Mouse (Mus musculus) retina, adult 2 months (tissue): ENCODE results near the gene Itih5.

Experiments
- DNase-seq: peaks from one replicate; pipeline ENCODE4 v3.0.0-alpha.2; 2012; ENCODE audit warnings: low read depth, low spot score

Itih5 gene

DNA sequence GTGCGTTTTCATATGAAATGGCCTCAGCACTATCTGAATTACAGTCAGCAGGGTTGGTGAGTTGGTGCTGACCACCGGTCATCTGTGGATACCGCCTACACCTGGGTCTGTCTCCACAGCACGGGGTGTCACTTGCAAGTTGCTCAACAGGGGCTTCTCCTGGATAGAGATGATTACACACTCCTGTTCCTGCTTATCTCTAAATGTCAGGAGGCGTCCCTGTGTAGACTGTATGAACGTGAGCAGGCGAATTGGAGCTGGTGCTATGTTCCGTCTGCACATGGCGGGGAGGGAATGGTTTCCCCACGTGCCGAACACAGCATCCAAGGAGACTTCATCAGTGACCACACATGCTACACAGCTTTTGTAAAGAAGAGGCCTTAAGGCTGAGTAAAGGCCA, 13.9 kb downstream of the Itih5 start:
- no peak for DNase-seq

DNA sequence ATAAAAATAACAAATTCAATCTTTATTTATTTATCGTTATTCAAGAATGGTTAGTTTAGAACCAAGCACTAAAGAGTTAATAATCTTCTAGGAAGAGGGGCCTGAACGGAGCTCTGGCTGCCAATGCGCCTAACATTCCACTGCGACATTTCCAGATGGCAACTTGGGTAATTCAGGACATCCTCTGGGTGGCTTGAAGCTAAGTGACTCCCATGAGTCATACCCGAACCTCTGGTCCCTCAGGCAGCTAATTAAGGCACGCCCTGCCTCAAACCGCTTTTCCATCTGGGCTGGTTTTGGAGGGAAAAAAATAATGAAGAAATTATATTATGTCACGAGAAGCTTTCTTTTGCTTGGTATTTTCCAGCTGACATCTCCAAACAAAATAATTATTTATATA, 14.6 kb downstream of the Itih5 start:
- no peak for DNase-seq

DNA sequence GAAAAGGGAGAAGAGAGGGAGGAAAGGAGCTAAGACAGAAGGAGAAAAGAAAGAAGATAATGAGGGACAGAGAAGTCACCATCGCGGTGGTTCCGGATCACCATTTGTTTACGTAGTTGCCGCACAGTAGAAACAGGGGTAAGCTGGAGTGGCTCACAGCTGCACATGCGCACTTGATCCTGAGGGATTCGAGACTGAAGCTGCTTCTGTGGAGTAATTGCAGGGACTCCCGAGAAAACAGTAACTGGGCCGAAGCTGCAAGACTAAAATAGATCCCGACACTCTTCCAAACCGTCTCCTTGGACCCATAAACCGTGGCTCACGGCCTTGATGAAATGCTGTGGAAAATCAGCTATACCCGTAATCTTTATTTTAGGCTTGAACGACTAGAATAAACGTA, 16.6 kb downstream of the Itih5 start:
- no peak for DNase-seq

DNA sequence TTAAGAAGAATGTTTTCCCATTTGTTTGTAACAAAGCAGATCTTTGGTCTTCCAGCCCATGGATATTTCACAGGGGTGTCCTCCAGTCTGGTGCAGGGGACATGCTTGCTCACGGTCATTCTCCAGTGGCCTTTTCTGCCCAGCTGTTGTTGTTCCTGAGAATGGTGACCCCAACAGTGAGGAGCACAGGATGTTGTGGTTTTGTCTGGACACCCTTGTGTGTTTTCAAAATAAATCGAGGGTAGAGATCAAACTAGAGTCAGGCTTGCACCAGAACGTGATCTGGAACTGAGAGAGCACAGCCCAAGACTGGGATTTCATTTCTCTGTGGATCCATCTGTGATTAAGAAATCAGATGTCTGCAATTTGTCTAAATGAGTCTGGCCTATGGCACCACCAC, 40.2 kb downstream of the Itih5 start:
- no peak for DNase-seq

DNA sequence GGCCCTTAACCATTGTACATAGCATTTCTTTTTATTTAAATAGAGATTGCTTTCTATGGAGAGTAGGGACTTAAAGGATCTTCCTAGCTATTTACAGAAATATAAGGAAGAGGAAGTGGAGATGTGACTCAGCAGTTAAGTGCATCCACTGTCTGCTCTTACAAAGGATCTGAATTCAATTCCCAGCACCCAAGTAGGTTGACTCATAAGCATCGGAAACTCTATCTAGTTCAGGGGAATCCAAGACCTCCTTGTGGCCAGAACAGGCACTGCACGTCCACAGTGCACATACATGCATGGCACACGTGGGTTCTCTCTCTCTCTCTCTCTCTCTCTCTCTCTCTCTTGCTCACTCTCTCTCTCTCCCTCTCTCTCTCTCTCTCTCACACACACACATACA, 41.8 kb downstream of the Itih5 start:
- no peak for DNase-seq

DNA sequence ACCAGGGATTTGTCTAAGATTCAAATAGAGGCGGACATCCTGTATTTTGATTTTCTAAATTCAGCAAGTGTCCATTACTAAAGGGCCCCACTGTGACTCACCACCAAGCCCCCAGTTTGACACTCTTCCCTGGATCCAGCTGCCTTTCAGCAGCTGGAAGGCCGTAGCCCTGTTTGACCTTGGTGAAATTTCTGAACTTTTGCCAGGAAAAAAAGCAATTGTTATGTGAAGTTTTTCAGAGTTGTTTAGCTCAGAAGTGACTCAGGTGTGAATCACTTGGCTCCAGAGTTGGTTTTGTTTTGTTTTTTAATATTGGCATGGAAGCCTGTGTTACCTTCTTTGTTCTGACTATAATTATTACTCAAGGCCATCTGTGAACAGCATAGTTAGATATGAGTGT, 46.0 kb downstream of the Itih5 start:
- no peak for DNase-seq

DNA sequence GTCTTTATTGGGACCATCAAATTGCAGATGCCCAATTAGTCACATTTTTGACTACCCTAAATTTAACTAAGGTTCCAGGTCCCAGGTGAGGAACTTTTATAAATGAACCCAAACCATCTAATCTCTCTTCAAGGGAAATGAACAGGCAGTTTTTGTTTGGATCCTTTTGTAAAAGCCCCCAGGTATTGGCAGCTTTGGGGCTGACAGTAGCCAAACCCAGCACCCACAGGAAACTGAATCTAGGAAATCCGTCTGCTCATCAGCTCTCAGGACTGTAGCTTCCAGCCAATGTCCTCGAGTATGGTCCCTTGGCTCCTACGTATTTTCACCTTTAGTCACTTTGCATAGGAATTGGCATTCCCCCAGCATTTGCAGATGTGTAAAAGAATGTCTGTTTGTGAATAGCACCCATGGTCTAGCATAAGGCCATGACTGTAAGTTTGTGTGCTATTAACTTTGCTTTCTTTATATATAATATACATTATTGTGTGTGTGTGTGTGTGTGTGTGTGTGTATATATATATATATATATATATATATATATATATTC, 47.4 kb downstream of the Itih5 start:
- no peak for DNase-seq

DNA sequence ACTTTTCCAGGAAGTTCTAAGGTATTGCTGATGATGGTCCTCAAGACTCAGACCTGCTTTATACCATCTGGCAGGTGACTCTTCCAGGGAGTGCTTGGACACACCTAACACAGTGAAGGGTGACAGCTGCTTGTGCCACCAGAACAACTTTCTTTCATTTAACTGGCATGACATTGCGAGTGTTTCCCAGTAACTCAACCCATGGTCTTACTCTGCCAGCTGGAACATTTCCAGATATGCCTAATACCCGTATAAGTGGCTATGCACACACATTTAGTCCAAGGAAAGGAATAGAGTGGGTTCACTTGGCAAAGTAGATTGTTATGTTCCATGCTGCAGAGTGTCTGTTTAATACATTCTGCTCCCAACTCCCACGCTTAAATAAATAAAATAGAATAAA, 50.9 kb downstream of the Itih5 start:
- no peak for DNase-seq

DNA sequence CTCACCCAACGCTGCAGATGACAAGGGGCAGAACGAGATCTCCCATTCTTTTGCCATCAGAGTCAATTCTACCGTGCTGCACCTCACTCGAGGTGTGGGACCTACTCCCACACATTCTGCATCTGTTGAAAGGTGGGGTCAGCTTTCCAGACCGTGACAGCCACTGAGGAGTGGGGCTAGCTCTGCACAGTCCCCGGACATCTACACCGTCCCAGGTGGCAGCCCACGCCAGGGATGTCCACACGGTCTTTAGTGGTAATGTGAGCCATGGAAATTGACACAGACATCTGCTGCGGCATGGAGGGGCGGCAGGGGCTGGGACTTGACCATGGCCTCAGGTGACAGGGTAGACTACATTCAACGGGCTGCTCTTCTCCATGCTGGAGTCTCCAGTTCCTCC, 60.1 kb downstream of the Itih5 start:
- DNase-seq: no peak

DNA sequence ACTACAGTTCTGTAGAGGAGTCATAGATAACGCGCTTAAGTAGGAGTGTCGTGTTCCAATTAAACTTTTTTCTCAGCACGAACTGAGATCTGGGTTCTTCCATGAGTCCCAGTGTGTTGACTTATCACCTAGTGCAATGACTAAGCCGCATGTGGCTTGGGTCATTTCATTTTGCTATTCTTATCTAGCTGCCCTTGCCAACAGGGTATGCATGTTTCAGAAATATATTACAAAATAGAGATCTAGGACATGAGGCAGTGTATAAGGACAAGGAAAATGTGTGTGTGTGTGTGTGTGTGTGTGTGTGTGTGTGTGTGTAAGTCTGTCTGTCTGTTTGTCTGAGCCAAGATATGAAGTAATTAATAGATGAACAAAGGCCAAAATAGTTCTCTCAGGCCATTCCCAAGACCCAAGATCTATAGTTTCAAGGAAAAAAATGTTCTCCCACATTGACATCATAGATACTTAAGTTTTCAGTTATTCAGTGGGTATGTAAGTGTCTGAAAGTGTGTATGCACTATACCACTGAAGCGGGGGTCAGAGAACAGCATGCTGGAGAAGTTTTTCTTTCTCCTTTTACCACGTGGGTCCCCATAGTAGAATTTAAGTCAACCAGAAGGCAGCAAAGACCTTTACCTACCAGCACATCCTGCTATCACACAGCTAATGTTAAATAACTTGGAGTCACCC, 62.6 kb downstream of the Itih5 start:
- DNase-seq: no peak

DNA sequence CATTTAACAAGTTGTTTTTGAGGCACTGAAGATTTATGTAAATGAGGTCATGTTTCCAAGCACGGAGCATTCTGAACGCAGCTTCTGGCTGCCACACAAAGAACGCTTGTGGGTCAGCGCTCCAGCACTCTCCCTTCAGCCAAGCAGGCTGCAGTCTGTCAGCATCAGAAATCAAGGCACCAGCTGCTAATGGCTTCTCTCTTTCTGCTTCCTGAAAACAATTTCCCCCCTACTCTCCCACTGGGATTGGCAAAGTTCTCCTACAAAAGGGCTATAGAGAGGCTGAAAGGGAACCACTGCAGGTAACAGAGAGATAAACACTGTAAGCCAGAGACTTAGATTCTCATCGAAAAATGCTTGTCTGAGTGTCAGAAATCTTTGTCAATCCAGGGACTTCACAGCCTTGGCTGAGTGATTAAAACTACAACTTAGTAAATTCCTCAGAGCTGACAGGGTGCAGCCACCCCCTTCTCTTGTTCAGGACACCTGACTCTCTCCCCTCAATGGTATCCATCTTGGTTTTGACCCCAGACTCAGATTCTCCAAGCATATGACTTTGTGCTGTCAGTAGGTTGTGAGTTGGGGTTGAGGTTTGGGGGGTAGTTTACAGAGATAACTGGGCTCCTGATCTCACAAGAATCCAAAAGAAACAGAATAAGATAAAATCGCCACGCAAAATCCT, 63.3 kb downstream of the Itih5 start:
- peak; percentile 1 for DNase-seq

DNA sequence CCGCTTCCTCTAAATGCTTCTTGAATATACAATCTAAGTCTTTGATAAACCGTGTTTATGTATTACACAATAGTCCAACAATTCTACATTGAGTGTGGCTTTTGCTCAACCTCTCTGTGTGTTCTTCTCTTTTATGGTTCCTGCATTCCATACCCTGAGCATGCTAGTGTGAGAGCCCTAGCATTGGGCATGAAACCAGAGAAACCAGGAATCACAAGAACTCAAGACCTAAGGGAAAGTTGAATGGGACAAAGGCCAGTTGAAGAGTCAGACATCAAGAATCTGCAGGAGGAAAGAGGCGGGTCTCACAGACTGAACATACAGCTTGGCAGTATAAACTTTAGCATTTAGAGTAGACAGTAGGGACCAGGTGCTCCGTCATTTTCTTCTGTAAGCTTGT, 68.5 kb downstream of the Itih5 start:
- no peak for DNase-seq

DNA sequence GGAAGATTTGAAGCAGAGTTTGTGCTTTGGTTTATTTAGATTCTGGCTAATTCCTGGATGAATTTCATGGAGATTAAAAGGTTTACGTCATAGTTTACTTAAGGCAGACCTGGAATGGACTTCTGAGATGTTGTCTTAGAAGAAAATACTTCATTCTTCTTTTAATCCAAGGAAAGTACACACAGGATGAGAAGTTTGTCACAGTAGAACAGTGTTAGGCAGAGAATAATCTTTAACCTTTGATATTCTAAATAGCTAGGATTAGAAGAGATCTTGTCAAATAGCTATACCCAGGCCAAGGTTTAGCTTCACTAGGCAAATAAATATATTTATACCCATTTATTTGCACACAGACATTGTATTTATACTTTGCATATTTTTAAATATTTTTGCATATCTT, 73.5 kb downstream of the Itih5 start:
- DNase-seq: no peak

DNA sequence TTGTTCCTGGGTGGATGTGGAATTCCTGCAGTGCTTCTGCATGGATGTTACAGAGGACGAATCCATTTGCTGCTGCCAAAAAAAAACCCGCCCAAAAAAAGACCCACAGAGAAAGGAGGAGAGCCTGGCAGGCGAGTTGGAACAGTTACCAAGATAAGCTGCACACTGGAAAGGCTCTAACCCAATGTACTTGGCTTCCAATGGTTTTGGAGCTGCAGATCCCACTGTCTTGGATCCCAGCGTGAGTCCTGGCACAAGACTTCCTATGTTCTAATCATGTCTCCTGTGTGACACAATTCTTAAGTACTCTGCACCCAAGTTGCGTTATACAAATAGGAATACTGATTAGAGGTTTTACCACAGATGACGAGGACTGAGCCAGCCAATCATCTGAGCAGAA, 78.6 kb downstream of the Itih5 start:
- no peak for DNase-seq

DNA sequence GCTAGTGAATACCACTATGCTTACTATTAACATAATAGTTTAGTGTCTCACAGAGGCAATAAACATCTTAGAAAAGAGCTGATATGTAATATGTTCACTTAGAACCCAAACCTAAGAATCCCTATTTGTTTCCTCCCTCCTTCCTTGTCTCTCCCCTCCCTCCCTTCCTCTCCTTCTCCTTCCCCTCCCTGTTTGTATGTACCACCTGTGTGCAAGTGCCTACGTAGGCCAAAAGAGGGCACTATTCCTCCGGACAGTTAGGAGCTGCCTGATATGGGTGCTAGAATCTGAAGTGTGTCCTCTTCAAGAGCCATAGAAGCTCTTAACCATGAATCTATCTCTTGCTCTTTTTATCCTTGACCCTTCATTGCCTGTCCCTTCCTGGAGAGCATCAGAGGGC, 83.2 kb downstream of the Itih5 start:
- DNase-seq: no peak

DNA sequence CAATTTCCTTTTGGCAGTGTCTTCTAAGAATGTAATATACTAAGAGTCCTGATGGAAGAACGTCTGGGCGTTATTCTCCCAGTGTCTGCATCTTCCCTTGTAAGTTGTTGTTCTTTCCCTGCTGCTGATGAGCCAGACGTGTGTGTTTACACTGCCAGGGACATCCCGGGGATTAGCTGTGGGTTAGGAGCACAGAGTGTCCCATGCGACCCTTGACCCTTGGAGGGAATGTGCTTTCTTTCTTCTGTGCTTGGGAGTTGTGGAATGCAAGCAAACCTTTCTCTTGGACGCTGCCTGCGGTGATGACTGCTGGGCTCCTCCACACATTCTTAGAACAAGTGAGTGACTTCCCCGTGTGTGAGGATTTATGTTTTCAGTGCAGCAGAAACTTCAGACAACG, 89.6 kb downstream of the Itih5 start:
- DNase-seq: no peak

DNA sequence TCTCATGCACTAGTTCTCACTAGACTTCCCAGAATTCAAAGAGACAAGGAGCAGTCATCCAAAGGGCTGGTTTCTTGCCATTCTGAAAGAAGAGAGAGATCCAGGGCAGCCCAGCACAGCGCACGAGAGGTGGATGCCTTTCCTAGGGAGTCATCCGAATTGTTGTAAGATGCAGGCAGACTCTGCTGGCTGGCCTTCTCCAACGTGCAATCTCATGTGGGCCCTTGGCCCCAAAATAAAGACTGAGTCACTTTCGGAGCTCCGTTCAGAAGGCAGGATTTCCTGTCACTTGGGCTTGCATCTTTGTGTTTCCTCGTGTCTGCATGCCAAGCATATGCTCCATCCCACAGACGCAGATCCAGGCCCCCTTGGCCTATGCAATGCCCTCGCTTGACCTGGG, 97.1 kb downstream of the Itih5 start:
- DNase-seq: no peak

DNA sequence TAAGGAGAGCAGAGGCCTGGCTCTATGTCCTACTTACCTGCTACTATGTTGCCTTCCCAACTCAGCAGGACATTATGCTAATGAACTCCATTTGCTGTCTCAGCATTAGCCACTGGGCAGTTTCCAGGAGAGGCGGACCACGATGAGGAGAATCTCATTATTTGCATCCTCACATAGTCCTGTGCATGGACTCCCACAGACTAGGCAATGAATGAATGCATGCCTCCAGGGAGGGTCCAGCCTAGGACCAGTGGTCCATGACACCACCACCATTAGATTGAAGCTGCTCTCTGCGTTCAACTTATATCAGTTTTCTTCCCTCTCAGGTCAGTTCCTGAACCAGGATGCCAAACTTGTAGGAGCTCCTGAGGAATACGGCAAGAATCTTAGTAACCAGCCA, 97.6 kb downstream of the Itih5 start:
- no peak for DNase-seq

DNA sequence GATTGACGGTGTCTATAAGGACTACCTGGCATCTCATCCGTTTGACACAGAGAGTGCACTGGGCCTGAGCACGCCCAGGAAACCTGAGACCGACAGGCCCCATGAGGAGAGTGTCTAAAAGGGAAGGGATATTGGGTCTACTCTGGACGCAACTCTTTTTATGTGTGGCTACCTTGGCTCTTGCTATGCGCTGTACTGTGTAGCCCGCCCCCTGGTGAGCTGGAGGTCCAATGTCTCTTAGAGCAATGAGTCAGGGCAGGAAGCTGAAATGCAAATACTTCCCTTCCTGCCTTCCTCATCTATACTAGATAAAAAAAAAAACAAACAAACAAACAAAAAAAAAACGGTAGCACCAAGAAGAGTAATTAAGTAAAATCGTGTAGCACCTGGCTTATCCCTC, 98.1 kb downstream of the Itih5 start:
- DNase-seq: no peak

DNA sequence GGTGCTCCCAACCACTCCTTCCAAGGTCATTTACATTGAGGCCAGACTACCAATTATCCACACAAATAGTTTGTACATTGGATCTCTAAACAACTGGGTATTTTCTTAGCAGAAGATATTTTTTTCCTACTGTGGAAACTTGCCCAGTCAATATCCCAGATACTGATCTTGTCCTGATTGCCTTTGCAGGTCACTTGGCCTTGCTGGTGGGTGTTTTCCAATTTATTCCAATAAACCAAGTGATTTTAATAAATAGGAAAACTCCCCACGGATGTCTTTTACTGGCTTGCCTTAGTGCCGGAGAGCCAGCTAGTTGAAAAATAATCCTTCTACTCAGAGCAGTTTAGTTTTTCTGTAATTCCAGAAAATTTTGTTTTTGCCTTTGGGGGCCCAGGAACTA, 98.6 kb downstream of the Itih5 start:
- DNase-seq: no peak

DNA sequence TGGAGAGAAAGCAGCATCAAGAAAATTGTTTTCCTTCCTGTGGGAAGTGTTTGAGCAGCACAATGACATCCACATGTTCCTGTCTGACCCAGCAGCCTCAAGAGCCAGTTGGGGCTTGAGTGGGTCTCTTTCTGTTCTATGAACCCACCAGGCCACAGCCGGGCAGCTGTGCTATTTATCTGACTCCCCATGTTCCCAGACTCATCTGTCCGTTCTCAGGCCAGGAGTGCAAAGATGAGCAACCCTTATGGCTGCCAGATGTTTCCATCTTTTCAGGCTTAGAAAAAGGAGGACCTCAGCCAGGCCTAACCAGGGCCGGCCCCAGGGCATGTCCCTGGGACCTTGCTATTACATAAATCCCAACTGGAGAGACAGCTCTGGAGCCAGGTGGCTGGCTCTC, 100.0 kb downstream of the Itih5 start:
- DNase-seq: no peak

DNA sequence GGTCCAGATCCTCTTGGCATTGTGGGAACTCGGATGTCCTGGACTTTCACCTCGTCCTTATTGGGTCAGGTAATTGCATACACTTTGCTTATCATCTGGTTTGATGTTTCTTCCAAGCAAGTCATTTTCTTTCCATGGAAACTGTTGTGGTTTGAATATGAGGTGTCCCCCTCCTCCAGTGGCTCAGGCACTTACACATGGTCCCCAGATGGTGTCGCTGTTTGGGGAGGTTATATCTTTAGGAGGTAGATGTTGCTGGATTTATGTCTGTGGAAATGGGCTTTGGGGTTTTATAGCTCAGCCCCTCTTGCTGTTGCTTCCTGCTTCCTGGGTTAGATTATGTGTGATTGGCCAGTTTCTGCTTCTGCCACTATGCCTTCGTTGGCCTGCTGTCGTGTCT, 103.6 kb downstream of the Itih5 start:
- no peak for DNase-seq

DNA sequence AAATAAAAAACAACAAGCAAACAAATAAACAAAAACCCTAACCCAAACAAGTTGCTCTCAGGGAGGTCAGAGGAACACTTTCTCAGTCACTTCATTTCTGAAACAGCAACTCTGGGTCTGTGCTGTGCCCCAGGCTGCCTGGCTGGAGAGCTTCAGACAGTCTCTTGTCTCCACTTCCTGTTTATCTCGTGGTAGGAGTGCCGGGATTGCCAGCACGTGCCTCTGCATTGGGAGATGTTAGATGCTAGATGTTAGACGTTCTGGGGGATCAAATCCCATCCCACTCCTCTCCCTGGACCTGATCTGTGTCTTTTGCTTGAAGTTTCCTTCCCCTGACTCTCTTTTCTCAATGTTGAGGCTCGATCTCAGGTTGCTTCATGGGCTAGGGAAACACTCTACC, 104.9 kb downstream of the Itih5 start:
- no peak for DNase-seq

DNA sequence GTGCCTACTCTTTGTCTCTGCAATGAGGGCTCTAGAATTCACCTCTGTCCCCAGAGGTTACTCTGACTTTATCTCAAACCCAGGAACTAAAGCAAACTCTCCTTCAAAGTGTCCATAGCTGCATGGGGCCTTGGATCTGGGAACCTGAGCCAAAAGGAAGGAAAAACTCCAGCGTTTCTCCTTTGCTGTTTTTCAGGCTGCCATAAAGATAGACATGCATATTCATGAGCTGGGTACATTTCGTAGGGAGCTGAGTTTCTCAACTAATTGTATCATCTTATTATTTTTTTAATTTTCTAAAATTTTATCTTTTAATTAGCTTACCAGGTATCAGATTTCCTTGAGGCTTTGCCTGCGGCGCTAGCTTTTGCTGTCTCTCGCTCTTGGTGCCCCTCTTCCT, 106.7 kb downstream of the Itih5 start:
- no peak for DNase-seq
